Mouse (Mus musculus) intestine, embryonic 16.5 days (tissue): ENCODE measurements at regions not wholly inside any gene's neighbourhood (a gene's known extent, or its start where the extent isn't known, plus 50 kb on each side); places are given as distances from the start of the nearest gene placed in this dataset.
A peak's percentile ranks its signal among the peaks of the same experiment; 100 is the strongest.

Experiments used
- ATAC-seq: fragments of 200-750 bp; cut with Nextera tagmentation; 2 replicates; pipeline ENCODE4 v1.8.0; 2017; ENCODE audit warnings: moderate TSS enrichment, moderate library complexity
- H3K27ac ChIP-seq: fragments of 300-500 bp; sonication (generic); 2 replicates; pipeline ENCODE4 v1.5.1; 2014; ENCODE audit warnings: mild to moderate bottlenecking, low read length
- H3K27me3 ChIP-seq: fragments of 300-500 bp; sonication (generic); replicated peaks from 2 replicates; pipeline ENCODE4 v1.6.1; 2014; ENCODE audit warnings: low read length, control low read depth, mixed read lengths; ENCODE audit not compliant: control insufficient read depth, insufficient read depth
- H3K36me3 ChIP-seq: fragments of 300-500 bp; sonication (generic); 2 replicates; pipeline ENCODE4 v1.6.1; 2014; ENCODE audit warnings: low read length, control low read depth; ENCODE audit not compliant: control insufficient read depth, insufficient read depth
- H3K4me1 ChIP-seq: fragments of 300-500 bp; sonication (generic); 2 replicates; pipeline ENCODE4 v1.6.1; 2014; ENCODE audit warnings: low read length, control low read depth, mixed read lengths; ENCODE audit not compliant: control insufficient read depth, insufficient read depth
- H3K4me2 ChIP-seq: fragments of 300-500 bp; sonication (generic); 2 replicates; pipeline ENCODE4 v1.6.1; 2014; ENCODE audit warnings: low read depth, low read length, control low read depth
- H3K4me3 ChIP-seq: fragments of 300-500 bp; sonication (generic); 2 replicates; pipeline ENCODE4 v1.5.1; 2014; ENCODE audit warnings: mild to moderate bottlenecking, low read length
- H3K9ac ChIP-seq: fragments of 300-500 bp; sonication (generic); 2 replicates; pipeline ENCODE4 v1.6.1; 2014; ENCODE audit warnings: low read depth, low read length
- H3K9me3 ChIP-seq: fragments of 300-500 bp; sonication (generic); 2 replicates; pipeline ENCODE4 v1.6.1; 2016; ENCODE audit warnings: low read length, control low read depth; ENCODE audit not compliant: control insufficient read depth
- WGBS: fragments of 180-500 bp; shearing (Covaris S2); extraction: QIAGEN DNeasy Blood & Tissue Kit; methylation state at CpG from one replicate; pipeline ENCODE4 v1.1.7; 2014; 5-methylcytosine and 5-hydroxymethylcytosine counted together

DNA sequence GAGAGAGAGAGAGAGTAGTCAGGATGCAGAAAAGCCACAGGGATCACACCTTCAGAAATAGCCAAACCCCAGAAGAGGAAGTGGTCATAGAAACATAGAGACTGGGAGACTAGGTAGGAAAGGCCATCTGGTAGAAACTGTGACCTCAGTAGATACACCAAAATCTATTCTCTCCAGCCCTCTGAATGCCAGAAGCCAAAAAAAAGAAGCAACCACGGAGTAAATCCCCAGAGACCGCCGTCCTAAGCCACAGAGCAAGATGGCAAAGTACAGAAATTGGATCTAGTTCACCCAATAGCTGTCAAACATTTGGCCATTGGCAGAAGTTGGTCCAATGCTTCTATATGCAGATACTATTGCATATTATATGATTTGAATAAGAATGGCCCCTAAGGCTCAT lies 86.5 kb upstream of the Usp24 start:
- WGBS = 75% methylated on average over 3 of the region's 3 CpGs
- Histone ChIP-seq H3K9me3 (no peaks in the 10 kb centered on the region), H3K4me1 (no peaks in the 10 kb centered on the region), H3K4me2 (no peak overlapping the region), H3K27me3 (no peaks in the 10 kb centered on the region), H3K36me3 (no peaks in the 10 kb centered on the region), H3K27ac (no peak overlapping the region), H3K9ac (no peak overlapping the region), H3K4me3 (no peak overlapping the region)
- ATAC-seq = no peak

DNA sequence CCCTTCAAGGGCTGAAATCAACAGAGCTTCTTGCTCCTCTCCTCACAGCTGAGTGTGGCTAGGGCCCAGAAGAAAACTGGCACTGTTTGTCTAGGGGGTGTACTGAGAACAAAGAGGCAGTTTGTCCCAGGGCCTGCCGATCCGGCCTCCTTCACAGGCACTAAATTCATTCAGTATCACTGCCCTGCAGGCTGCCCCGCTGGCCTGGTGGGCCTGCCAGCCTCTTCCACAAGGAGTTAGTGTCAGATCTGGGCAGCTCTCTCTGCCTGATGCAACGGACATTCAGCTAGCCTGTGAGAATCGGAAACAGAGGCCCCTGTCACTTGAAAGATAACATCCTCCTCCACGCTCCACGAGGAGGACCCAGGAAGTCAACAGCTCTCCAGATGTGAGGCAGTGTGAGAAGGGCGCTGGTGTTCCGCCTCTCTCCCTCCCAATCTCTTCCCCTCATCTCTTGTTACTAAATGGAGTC lies 83.5 kb upstream of the Usp24 start:
- H3K27me3 ChIP-seq = no peaks in the 10 kb centered on the region

DNA sequence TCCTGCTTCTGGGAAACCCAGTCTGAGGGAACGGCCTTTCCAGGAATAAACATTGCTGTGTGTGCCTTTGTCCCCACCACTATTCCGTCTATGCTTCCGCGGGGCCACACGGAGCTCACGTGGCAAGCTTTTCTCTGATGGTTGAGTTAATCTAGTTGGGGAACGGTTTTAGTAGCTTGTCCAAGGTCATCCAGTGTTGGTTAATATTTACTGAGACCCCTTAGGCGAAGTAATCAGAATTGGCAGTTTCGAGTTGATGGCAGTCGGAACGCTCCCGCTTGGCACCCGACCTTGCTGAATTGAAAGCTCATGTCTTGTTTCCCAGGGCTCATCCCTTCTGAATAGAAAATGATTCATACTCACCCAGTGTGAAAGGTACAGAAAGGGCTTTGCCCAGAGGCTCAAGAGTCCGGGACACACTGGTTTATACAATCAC lies 71.6 kb upstream of the Usp24 start:
- 84% methylated on average over 14 of the region's 14 CpGs for WGBS
- no peaks in the 10 kb centered on the region for H3K9me3 ChIP-seq
- H3K27ac ChIP-seq = no peak overlapping the region
- no peak overlapping the region for H3K9ac ChIP-seq
- no peaks in the 10 kb centered on the region for H3K27me3 ChIP-seq
- no peak overlapping the region for H3K4me3 ChIP-seq
- H3K4me1 ChIP-seq = no peaks in the 10 kb centered on the region
- no peaks in the 10 kb centered on the region for H3K36me3 ChIP-seq
- no peak for ATAC-seq
- H3K4me2 ChIP-seq = no peak overlapping the region

More for the DNA sequence above, 83.5 kb upstream of the Usp24 start:
- no peaks in the 10 kb centered on the region for H3K9me3 ChIP-seq
- no peaks in the 10 kb centered on the region for H3K4me1 ChIP-seq
- H3K4me2 ChIP-seq = no peak overlapping the region
- H3K4me3 ChIP-seq = no peak overlapping the region
- peak; percentile 28; the same call in 1 of the 2 replicates for ATAC-seq
- no peaks in the 10 kb centered on the region for H3K36me3 ChIP-seq
- no peak overlapping the region for H3K27ac ChIP-seq
- WGBS = 24% methylated on average over 9 of the region's 9 CpGs
- no peak overlapping the region for H3K9ac ChIP-seq

DNA sequence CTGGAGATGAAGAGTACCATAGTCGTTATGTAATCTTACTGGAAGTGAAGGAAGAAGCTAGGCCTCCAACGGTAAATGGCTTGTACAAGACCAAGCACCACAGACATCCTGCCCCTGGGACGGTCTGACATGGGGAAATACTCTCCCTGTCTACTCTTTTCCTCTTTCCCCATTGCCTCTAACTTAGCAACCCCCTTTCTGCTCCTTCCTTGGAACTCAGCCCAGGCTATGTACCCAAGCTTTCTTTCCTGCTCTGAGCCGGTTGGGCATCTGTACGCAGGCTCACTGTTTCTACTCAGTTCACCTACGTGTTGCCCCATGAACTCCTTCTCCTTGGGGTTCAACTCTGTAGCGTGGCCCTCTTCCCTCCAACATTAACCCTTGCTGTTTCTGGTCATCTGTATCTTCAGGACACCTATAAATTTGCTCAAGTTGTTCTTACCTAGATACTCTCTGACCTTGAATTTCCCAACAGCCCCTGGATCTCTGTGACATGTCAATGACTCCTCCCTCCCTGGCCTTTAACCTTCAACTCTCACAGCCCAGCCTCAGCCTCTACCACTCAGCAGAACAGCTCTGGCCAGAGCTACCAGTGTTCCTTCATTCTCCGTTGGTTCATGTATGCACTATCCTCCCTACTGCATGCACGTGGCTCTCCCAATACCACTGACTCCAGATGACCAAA lies 71.0 kb upstream of the Usp24 start:
- Histone ChIP-seq H3K36me3 (no peaks in the 10 kb centered on the region), H3K9ac (no peak overlapping the region), H3K4me1 (no peaks in the 10 kb centered on the region), H3K4me3 (no peak overlapping the region), H3K27me3 (no peaks in the 10 kb centered on the region), H3K9me3 (no peaks in the 10 kb centered on the region), H3K4me2 (no peak overlapping the region), H3K27ac (no peak overlapping the region)
- WGBS = 82% methylated on average over 9 of the region's 9 CpGs
- no peak for ATAC-seq

DNA sequence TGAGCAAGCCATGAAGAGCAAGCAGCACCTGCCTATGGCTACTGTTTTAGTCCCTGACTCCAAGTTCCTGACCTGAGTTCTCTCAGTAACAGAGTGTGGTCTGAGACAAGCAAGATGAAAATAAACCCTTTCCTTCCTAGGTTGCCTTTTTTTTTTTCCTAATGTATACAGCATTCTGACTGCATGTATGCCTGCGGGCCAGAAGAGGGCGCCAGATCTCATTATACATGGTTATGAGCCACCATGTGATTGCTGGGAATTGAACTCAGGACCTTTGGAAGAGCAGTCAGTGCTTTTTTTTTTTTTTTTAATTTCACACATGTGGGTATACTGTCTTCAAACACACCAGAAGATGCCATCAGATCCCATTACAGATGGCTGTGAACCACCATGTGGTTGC lies 69.3 kb upstream of the Usp24 start:
- no peaks in the 10 kb centered on the region for H3K9me3 ChIP-seq
- H3K27ac ChIP-seq = no peak overlapping the region
- no peaks in the 10 kb centered on the region for H3K4me1 ChIP-seq
- H3K4me3 ChIP-seq = no peak overlapping the region
- no peaks in the 10 kb centered on the region for H3K36me3 ChIP-seq
- H3K27me3 ChIP-seq = no peaks in the 10 kb centered on the region
- 72% methylated on average over 2 of the region's 2 CpGs for WGBS
- H3K4me2 ChIP-seq = no peak overlapping the region
- H3K9ac ChIP-seq = no peak overlapping the region
- ATAC-seq = no peak

DNA sequence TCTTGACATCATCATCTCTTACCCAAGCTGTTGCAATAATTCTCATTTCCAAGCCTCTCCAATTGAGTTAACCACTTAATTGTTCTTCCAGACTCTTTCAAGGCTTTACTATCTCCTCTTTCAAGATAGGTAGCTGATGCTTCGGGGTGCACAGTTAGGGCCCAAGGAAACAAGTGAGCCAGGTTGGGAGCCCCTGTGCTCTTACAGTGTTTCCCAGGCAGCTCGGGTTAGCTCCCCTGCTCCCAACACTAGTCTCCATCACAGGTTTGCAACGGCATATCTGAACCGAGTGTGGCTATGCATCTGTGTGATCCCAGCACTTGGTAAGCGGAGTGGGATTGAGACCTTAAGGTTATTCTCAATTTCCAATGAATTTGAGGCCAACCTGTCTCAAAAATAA lies 68.6 kb upstream of the Usp24 start:
- no peak overlapping the region for H3K4me2 ChIP-seq
- WGBS = 90% methylated on average over 5 of the region's 5 CpGs

DNA sequence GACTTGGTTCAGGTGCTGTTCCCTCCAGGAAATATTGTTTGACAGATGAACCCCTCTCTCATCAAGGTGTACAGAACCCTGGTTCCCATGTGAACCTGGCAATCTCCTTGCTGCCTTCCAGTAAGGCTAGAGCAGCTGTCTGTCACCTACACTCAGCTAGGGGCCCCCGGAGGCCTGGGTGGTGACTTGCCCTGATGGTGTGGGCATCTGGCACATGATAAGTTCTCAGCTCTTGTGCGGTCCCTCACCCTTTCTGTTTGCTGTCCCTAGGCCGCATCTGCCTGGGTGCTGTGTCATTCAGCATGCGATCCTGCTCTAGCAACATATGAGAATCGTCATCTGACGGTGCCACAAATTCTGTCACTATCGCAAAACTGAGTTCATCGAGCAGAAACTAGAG lies 67.7 kb upstream of the Usp24 start:
- Histone ChIP-seq H3K9ac (no peak overlapping the region), H3K4me1 (no peaks in the 10 kb centered on the region), H3K4me2 (no peak overlapping the region), H3K9me3 (no peaks in the 10 kb centered on the region), H3K36me3 (no peaks in the 10 kb centered on the region), H3K27ac (no peak overlapping the region), H3K27me3 (no peaks in the 10 kb centered on the region), H3K4me3 (no peak overlapping the region)
- peak; percentile 84 for ATAC-seq
- 87% methylated on average over 8 of the region's 8 CpGs for WGBS

More for the DNA sequence above, 68.6 kb upstream of the Usp24 start:
- Histone ChIP-seq H3K9me3 (no peaks in the 10 kb centered on the region), H3K4me3 (no peak overlapping the region), H3K27ac (no peak overlapping the region), H3K9ac (no peak overlapping the region), H3K36me3 (no peaks in the 10 kb centered on the region), H3K27me3 (no peaks in the 10 kb centered on the region), H3K4me1 (no peaks in the 10 kb centered on the region)
- ATAC-seq = no peak

DNA sequence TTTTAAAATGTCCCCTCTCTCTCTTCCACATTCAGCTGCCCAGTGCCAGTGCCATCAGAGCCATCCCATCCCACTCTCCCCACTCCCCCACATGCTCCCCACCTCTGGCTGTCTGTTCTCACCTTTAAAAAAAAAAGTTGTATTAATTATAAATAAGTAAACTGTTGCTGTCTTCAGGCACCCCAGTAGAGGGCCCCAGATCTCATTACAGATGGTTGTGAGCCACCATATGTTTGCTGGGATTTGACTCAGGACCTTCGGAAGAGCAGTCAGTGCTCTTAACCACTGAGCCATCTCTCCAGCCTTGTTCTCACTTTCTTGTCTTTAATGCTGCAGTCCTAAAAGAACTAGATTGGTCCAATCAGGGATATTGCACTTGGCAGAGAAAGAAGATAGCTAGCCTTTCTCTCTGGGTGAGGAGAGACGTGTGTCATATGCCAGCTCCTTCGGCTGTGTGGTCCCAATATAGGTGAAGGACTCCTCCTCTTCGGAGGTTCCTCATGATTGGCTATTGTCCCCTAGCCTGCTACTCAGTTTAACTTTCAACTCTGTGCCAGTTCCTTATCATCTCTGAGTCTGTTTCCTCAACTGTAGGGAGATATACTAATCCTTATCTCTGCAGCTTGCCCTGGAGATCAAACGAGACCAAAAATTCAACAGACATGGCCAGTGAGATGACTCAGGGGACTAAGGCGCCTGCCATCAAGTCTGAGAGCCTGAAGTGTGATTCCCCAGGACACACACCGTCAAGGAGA lies 66.8 kb upstream of the Usp24 start:
- H3K4me2 ChIP-seq = no peak overlapping the region
- no peak overlapping the region for H3K4me3 ChIP-seq
- H3K27ac ChIP-seq = no peak overlapping the region
- H3K9ac ChIP-seq = no peak overlapping the region
- H3K36me3 ChIP-seq = no peaks in the 10 kb centered on the region
- no peaks in the 10 kb centered on the region for H3K27me3 ChIP-seq
- no peaks in the 10 kb centered on the region for H3K4me1 ChIP-seq
- 64% methylated on average over 7 of the region's 7 CpGs for WGBS
- H3K9me3 ChIP-seq = no peaks in the 10 kb centered on the region
- peak; percentile 78 for ATAC-seq

DNA sequence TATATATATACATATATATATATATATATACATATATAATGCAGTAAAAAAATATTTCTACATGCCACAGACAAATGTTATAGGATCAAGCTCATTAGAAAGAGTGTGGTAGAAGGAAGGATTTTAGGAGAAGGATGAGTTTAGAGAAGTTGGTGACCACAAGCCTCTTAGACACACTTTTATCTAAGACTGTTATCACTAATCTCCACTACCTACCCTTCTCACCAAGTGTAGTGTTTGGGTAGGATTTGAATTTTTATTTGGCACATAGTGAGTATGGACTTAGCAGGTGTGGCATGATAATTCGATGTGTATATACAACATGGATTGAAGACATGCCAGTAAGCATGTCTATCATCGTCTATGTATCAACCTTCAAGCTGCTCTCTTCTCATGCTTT lies 66.0 kb upstream of the Usp24 start:
- Histone ChIP-seq H3K27ac (no peak overlapping the region), H3K9me3 (no peaks in the 10 kb centered on the region), H3K27me3 (no peaks in the 10 kb centered on the region), H3K36me3 (no peaks in the 10 kb centered on the region), H3K9ac (no peak overlapping the region), H3K4me3 (no peak overlapping the region), H3K4me2 (no peak overlapping the region), H3K4me1 (0 out of 2 replicates have a peak, but pooled peaks cover 4% of the 10 kb centered on the region)
- no peak for ATAC-seq
- WGBS = 84% methylated on average over 2 of the region's 2 CpGs
